Mouse (Mus musculus) small intestine, adult 2 months (tissue): ENCODE measurements around the gene Zmat3. TPM values are rescaled to one million over a fixed set of nuclear protein-coding genes. Genes with fewer than 3 reads are reported as not detected.

Source experiments
- H3K27ac ChIP-seq: fragments of 200-500 bp; 2 replicates; pipeline ENCODE4 v1.5.1; 2012; ENCODE audit warnings: low read depth, low read length, control low read depth, inconsistent platforms; ENCODE audit not compliant: insufficient read depth
- H3K27me3 ChIP-seq: fragments of 200-500 bp; 2 replicates; pipeline ENCODE4 v1.6.1; 2012; ENCODE audit warnings: mild to moderate bottlenecking, moderate library complexity, low read length, inconsistent platforms; ENCODE audit not compliant: control insufficient read depth, insufficient read depth
- H3K36me3 ChIP-seq: fragments of 200-500 bp; 2 replicates; pipeline ENCODE4 v1.6.1; 2012; ENCODE audit warnings: mild to moderate bottlenecking, low read length, control low read depth, inconsistent platforms; ENCODE audit not compliant: control insufficient read depth, insufficient read depth
- H3K4me1 ChIP-seq: fragments of 200-500 bp; 2 replicates; pipeline ENCODE4 v1.6.1; 2012; ENCODE audit warnings: low read length, inconsistent platforms, mixed read lengths; ENCODE audit not compliant: control insufficient read depth, insufficient read depth, insufficient read length
- H3K4me3 ChIP-seq: fragments of 200-500 bp; 2 replicates; pipeline ENCODE4 v1.5.1; 2012; ENCODE audit warnings: low read depth, mild to moderate bottlenecking, control low read depth, inconsistent platforms, low read length, moderate library complexity
- CTCF ChIP-seq: fragments of 200-500 bp; IDR thresholded peaks from 2 replicates; pipeline ENCODE4 v1.5.1; 2012; ENCODE audit warnings: low read depth, mild to moderate bottlenecking, control low read depth, inconsistent platforms, low read length, moderate library complexity, mixed read lengths; ENCODE audit not compliant: insufficient replicate concordance, insufficient read length; ENCODE audit errors: extremely low read depth
- POLR2A ChIP-seq: fragments of 200-500 bp; IDR thresholded peaks from 2 replicates; pipeline ENCODE4 v1.6.1; 2012; ENCODE audit warnings: low read depth, mild to moderate bottlenecking, control low read depth, inconsistent platforms, low read length, moderate library complexity
- WGBS: fragments of 180-500 bp; shearing (Covaris S2); methylation state at CpG from one replicate; pipeline ENCODE4 v1.1.7; 2018; 5-methylcytosine and 5-hydroxymethylcytosine counted together
- polyA plus RNA-seq: library from polyadenylated mRNA; depleted of rRNA; stranded (reverse); fragments of >200 nt; gene quantifications from 2 replicates; pipeline ENCODE4 v1.2.3, GENCODE M21; 2012

Zmat3 gene
- polyA plus RNA-seq, 1 experiment: 4.7 TPM

GRCm38 (mm10) chr3:32395771-32396551 lies 30.1 kb upstream of the Zmat3 start:
- Histone ChIP-seq H3K4me3 (peak overlapping the region; percentile 87), H3K27ac (peak overlapping the region; percentile 91), H3K4me1 (peaks cover 9% of the 10 kb centered on the region), H3K36me3 (no peaks in the 10 kb centered on the region), H3K27me3 (no peaks in the 10 kb centered on the region)
- TF ChIP-seq POLR2A (no peak), CTCF (no peak)
- 10% methylated on average over 24 of the region's 24 CpGs for WGBS

- no peak overlapping the region for H3K4me3 ChIP-seq
- H3K27me3 ChIP-seq: no peaks in the 10 kb centered on the region
- H3K36me3 ChIP-seq: no peaks in the 10 kb centered on the region
- no peaks in the 10 kb centered on the region for H3K4me1 ChIP-seq
- WGBS: 81% methylated on average over 8 of the region's 8 CpGs
- H3K27ac ChIP-seq: no peak overlapping the region
- TF ChIP-seq POLR2A (no peak), CTCF (no peak)
Observed at GRCm38 (mm10) chr3:32393986-32394385, 28.2 kb upstream of the Zmat3 start.

GRCm38 (mm10) chr3:32392841-32393240 lies 27.0 kb upstream of the Zmat3 start:
- H3K27ac ChIP-seq: no peak overlapping the region
- H3K4me3 ChIP-seq: no peak overlapping the region
- no peaks in the 10 kb centered on the region for H3K27me3 ChIP-seq
- no peaks in the 10 kb centered on the region for H3K36me3 ChIP-seq
- TF ChIP-seq CTCF: no peak
- no peak for TF ChIP-seq POLR2A
- 91% methylated on average over 4 of the region's 4 CpGs for WGBS
- H3K4me1 ChIP-seq: no peaks in the 10 kb centered on the region

GRCm38 (mm10) chr3:32381556-32381955 lies 15.7 kb upstream of the Zmat3 start:
- TF ChIP-seq CTCF (no peak), POLR2A (no peak)
- WGBS: 42% methylated on average over 3 of the region's 3 CpGs
- no peak overlapping the region for H3K27ac ChIP-seq

GRCm38 (mm10) chr3:32379891-32380290 lies 14.1 kb upstream of the Zmat3 start:
- no peak overlapping the region for H3K4me3 ChIP-seq
- H3K4me1 ChIP-seq: peaks cover 3% of the 10 kb centered on the region; the same call in 1 of the 2 replicates
- H3K36me3 ChIP-seq: no peaks in the 10 kb centered on the region
- H3K27me3 ChIP-seq: no peaks in the 10 kb centered on the region
- H3K27ac ChIP-seq: no peak overlapping the region
- TF ChIP-seq POLR2A (no peak), CTCF (peak; percentile 43; the same call in 1 of the 2 replicates)
- 52% methylated on average over 2 of the region's 2 CpGs for WGBS

More at GRCm38 (mm10) chr3:32381556-32381955, 15.7 kb upstream of the Zmat3 start:
- Histone ChIP-seq H3K4me3 (no peak overlapping the region), H3K4me1 (peaks cover 3% of the 10 kb centered on the region; the same call in 1 of the 2 replicates), H3K36me3 (no peaks in the 10 kb centered on the region), H3K27me3 (no peaks in the 10 kb centered on the region)

- no peaks in the 10 kb centered on the region for H3K27me3 ChIP-seq
- H3K4me1 ChIP-seq: no peaks in the 10 kb centered on the region
- H3K4me3 ChIP-seq: no peak overlapping the region
- no peak overlapping the region for H3K27ac ChIP-seq
- WGBS: 57% methylated on average over 6 of the region's 6 CpGs
- H3K36me3 ChIP-seq: no peaks in the 10 kb centered on the region
- TF ChIP-seq POLR2A (no peak), CTCF (no peak)
Observed at GRCm38 (mm10) chr3:32373236-32373635, 7.4 kb upstream of the Zmat3 start.

GRCm38 (mm10) chr3:32372470-32372869 lies 6.7 kb upstream of the Zmat3 start:
- TF ChIP-seq CTCF (no peak), POLR2A (no peak)
- no peaks in the 10 kb centered on the region for H3K27me3 ChIP-seq
- H3K36me3 ChIP-seq: no peaks in the 10 kb centered on the region
- WGBS: 75% methylated on average over 8 of the region's 8 CpGs
- H3K27ac ChIP-seq: no peak overlapping the region
- no peaks in the 10 kb centered on the region for H3K4me1 ChIP-seq
- H3K4me3 ChIP-seq: no peak overlapping the region

GRCm38 (mm10) chr3:32371957-32372356 lies 6.1 kb upstream of the Zmat3 start:
- no peak for TF ChIP-seq CTCF
- no peak for TF ChIP-seq POLR2A
- no peak overlapping the region for H3K27ac ChIP-seq
- H3K4me3 ChIP-seq: no peak overlapping the region
- WGBS: 37% methylated on average over 7 of the region's 7 CpGs
- no peaks in the 10 kb centered on the region for H3K36me3 ChIP-seq
- no peaks in the 10 kb centered on the region for H3K27me3 ChIP-seq
- no peaks in the 10 kb centered on the region for H3K4me1 ChIP-seq
